Mouse (Mus musculus): ENCODE measurements at regions not wholly inside any gene's neighbourhood (a gene's known extent, or its start where the extent isn't known, plus 50 kb on each side); places are given as distances from the start of the nearest gene placed in this dataset.

DNA sequence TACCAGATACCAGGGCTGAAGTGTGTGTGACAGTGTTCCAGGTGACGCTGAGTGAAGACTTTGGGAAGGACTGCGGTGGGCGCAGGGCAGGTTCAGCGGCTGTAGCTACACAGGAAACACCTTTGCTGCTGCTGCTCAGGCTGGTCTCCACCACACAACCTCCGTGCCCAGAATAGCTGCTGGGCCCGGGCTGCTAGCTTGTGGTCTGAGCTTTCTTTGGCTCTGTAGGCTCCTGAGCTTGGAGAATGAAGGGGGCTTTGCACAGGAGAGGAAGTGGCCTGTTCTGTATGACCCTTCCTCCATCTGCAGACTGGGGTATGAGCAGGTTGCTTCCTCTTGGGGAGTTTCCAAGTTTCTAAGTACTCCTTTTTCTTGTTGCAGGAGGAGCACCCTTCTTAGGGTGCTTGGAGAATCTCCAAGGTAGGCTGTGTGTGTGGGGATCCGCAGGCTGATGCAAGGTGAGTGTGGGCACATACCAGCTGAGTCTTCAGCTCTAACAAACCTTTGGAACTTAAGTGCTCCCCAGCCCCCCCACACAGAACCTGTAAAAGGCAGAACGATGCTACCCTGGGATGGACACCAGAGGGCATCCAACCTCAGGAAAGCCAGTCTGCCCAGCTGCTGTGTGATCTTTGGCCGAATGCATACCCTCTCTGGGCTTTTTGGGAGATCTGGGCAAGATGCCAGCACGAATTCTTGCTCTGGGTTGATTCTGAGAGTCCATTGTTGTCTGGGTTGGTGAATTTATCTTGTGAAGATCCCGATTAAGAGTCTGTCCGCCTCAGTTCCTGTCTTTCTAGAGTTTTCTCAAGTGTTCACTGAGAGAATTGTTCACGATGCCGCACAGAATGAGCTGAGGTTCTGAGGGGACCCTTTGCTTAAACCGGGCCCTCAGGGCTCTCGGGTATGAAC lies 136.6 kb downstream of the Mn1 start:
- DNase-seq, result no peak

DNA sequence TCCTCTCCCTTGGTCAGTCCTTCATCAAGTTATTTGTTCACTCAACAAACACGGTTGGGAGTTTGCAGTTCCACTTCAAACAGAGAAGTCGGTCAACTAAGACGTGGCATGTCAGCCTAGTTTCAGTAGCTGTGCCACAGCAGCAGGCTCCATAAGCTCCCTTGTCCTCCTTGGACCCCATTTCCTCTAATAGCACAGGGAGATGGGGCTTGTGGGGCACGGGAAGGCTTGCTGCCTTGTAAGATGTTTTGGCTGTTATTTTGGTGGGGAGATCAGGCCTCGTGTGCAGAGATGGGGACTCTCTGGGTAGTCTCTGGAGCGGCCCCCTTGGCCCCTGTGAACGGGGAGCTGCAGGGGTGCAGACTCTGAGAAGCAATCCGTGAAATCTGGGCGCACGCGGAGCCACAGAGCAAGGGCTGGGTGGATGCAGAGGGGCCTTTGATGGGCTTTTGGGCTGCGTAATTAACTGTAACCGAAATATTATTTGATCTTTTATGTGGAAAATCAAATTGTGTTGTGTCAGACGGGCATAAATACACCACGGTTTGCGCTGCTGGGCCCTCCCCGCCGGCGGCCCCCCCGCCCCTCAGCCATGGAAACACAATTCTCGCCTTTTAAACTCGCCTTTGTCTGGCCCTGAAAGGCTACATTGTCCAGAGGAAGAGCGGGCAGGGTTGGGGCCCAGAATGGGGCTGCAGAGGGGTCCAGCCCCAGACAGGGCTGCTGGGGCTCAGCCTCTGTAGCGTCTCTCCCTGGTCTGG lies 137.6 kb downstream of the Mn1 start:
- no peak for DNase-seq

DNA sequence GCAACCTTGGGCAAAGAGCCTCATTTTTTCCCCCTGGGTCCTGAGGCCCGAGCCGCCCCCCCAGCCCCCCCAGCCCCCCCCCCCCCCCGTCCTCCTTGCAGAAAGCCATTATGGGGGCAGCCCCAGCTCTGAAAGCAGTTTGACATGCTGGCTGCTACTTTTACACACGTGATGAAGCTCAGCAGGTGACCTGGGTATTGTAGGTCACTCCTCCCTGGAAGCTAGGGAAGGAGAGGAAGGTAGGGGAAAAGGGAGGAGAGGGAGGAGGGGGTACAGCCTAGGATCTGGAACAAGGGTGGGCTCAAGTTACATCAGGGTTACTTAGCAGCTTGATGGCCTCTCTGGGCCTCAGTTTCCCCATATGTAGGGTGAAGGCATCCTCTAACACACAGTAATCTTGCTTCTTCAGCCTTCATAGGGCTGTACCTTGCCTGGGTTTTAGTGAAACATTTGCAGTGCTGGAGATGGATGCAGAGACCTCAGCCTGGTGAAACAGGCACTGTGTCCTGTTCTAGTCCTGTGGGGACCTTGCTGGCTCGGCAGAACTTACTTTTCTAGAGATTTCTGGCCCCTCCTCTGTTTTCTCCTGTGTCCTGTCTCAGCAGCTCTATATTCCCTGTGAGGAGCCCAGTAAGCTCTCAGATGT lies 138.3 kb downstream of the Mn1 start:
- DNase-seq, result no peak

DNA sequence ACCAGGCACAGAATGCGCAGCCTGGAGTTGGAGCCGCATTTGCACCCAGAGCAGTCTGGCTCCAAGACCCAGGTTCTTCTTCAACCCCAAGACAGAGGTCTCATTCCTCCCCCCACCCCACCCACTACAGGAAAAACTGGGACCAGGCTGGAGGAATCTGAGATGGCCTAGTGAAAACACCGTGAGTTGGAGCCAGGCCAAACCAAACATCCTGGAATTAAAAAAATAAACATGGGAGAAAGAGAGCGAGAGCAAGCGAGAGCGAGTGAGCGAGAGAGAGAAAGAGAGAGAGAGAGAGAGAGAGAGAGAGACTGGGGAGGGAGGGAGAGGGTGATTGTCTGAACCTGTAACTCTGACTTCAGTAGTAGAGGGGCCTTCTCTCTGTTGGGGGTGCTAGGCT lies 138.8 kb downstream of the Mn1 start:
- DNase-seq, result no peak

DNA sequence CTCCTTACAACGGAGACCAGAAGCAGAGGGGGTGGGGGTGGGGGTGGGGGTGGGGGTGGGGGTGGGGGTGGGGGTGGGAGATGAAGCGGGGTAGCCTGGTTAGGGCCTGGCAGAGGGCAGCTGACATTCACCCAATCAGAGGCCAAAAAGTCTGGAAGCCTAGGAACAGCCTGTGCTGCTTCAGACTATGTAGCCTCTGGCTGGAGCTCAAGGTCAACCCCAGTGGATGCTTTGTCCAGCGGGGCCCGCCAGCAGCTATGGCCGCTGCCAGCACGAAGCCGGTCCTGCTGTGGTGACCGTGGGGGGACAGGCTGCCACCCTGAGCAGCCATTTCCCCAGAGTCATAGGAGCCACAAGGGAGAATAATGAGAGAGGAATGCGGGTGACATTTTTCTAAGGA lies 143.3 kb downstream of the Mn1 start:
- DNase-seq, result no peak

DNA sequence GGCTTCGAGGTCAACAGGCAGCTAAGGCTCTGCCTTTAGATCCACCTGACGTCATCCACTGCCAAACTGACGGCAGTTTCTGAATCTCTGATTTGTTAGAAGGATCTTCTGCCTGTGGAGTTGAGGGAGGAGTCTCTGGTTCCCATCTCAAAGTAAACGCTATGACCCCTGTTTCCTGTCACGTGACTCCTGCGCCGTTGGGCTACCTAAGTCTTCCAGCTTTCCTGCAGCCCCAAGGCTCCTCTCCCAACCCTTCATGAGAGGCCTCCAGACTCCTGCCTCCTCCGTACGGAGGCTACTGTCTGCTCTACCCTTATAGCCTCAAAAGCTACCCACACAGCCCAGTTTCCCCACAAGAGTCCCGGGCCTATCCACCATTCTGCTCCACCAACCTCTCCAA lies 144.1 kb downstream of the Mn1 start:
- DNase-seq, result no peak

DNA sequence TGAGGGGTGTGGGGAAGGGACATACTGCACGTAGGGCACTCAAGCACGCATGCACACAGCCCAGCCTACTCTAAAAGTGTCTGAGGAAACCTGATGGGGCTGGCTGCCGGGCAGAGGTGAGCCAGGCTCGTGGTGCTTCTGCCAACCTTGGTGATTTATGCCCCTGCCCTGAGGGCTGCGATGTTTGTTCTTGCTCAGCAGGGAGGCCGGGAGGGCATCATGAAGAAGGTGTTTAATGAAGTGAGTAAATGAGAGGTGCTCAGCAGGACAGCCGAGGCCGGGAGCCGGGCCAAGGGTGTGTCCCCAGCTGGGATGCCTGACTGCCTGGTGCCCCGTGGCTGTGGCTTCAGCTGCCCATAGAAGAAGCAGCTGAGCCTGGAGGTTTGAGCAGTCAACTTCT lies 153.7 kb downstream of the Mn1 start:
- DNase-seq, result peak; percentile 17

DNA sequence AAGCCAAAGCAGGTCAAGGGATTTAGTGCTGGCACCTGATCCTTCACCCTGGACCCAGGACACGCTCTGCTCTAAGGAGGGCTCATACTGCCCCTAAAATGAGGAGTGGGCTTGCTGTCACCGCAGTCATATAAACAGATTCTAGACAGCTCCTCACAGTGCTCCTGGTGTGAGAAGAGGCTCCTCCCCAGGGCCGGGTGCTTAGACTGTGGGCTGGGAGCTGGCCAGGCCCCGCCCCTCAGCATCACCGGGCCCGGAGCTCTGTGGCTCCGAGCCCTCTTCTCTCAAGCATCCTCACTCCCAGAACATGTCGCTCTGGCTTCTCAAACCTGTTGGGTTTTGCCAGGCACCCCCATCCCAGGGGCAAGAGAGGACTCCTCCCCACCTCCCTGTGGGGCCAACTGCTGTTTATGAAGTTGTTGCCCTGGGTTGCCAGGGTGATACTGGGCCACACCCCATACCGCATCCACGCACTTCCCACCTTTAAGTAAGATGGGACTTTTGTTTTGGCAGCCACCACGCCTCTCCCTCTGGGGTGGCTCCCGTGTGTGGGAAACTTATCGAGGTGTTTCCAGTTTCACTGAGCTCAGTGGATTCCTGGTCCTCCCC lies 156.2 kb downstream of the Mn1 start:
- DNase-seq, result no peak

DNA sequence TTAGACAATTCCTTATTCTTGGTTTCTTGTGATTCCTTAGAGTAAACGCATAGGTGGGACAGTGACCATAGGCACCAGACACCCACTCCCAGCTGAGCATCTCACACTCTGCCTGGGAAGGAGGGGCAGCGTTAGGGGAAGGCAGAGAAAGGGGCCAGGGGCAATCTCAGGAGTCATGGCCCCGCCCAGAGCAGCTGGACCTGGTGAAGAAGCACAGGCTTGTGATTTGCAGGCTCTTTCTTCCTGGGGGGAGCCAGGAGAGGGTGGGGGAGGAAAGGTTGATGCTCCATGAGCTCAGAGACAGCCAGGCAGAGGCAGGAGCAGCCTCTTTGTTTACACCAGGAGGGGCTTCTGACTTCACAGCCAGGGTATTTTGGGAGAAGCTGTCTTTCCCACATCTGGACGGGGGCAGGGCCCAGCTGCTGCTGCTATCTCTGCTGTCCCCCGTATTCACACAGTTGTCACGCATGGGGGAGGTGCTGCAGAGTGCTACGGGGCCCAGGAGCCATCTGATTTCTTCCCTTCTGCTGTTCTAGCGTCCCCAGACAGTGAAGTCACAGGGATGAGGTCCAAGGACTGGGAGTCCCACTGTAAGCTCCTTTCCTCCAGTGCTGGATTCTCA lies 157.2 kb downstream of the Mn1 start:
- DNase-seq, result no peak

DNA sequence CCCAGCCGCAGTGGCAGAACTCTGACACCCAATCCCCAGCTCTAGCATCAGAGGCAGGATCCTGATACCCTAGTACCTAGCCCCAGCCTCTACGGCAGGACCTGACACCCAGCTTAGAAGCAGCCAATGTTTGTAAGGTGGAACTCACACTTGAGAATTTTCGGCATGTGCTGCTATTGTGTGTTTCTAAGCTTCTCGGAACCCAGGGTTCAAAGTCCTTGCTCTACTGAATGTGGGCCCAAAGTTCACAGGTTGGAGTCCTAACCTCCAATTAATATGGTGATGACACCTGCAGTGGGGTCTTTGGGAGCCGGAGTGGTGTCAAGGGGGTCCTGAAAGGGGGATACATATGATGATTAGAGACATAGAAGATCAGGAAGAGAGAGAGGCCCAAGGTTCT lies 158.2 kb downstream of the Mn1 start:
- peak; percentile 15 for DNase-seq

DNA sequence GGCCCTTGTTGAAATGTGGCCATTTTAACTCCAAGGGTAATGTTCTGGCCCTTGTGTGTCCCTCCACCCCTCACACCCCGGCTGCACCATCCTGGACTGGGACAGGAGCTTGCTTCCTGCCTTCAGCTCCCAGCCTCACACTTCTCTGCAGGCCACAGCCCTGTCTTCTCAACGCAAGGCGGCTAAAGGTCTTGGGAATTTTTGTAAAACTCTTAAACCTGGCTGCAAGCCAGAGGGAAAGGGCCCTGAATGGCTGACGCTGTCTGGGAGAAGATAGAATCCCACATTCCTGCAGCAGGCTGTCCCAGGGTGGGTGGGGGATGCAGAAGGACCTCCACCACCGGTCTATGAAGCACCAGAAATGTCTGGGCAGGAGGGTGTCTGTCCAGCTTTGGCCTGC lies 156.3 kb upstream of the Gm26897 start:
- no peak for DNase-seq

DNA sequence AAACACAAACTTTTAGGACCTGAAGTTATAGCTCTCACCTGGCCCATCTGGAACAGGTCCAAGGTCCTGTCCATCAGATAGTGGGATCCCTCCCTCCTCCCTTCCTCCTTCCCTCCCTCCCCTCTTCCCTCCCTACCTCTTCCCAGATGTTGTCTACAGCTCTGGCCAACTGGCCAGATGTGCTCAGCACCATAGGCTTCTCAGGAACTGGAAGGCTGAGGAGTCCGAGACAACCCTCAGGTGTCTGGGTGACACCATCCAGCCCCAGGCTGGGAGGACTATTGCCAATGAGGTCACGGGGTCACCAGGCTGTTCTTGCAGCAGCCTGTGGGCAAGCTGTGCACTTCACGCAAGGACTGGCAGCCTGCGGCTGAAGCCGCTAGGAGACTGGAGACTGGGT lies 155.6 kb upstream of the Gm26897 start:
- DNase-seq, result no peak

DNA sequence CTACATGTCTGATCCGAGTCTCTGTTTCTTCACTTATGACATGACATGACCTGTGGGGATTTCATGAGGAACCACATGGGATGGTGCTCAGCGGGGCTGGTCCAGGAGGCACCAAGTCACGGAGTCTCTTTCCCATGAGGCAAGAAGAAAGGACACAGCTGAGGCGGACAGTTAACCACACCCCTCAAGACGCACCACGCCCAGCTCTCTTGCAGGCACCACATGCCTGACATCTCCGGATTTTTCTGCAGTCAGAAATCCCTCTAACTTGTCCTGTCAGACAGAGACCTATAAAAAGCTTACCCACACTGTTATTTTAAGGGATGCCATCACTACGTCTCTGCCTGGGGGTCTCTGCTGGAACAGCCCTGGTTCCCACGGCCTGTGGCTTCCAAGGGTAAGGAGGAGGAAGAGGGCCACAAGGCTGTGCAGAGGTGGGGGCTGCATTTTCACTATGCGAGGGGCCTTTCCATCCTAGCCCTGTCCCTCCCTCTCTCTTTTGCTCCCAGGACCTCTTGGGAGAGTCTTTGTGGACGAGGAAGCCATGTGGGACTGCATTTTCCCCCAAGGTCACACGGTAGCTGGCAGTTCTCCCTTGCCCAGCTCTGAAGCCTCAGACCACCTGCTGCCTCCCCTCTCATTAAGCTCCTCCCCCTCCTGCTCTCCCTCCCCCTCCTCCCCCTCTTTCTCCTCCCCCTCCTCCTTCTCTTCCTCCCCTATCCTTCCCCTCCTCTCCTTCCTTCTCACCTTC lies 154.6 kb upstream of the Gm26897 start:
- no peak for DNase-seq

DNA sequence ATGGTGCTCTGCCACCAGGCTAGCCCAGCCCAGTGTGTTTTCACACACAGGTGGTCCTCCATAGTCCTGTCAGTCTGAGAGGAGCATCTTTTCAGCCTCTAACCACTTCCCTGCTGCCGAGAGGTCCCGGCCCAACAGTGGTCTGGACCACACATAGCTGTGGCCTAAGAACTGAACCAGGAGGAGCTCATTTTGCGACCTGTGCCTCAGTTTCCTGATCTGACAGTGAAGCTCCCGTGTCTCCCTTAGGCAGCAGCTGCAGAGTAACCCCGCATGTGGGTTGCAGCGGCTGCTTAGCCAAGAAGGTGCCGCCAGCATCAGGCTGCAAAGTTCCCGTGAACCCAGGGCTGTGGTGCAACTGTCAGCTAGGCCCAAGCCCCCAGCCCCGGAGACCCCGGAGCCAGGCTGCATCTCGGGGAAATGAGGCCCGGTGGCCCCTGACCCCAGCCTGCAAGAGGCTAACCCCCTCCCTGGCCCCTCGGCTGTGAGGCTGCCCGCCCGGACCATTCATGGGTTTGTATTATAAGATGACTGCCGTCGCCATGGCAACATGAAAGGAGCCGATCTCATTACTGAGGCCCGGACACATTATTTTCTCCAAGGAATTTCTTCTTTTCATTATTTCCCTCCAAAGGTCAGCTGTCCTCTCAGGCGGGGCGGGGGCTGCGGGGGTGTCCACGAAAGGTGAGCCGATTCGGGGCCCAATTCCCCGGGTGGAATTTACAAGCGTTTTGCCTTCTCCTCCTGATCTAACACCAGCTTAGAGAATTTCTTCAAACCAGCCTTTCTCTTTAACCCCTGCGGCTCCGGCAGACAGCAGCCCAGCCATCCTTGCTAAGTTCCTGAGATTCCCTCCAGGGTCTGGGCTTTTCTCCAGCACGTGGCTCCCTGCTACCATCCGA lies 152.6 kb upstream of the Gm26897 start:
- DNase-seq, result no peak

DNA sequence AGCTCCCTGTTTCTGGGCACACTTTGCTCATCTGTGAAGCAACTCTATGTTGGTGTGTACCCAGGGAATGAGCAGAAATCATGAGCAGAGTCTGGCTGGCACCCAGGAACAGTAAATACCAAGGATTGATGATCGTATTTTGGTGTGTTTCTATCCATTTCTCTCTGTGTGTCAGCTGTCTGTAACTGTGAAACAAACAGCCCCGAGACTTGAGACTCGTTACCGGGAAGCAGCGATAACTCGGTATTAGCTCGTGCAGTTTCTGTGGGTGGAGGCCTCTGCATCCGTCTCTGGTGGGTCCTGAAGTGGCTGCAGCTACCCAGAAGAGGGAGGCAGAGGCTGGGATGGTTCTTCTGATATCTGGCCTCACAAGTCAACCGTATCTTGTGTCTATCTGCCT lies 151.7 kb upstream of the Gm26897 start:
- no peak for DNase-seq

DNA sequence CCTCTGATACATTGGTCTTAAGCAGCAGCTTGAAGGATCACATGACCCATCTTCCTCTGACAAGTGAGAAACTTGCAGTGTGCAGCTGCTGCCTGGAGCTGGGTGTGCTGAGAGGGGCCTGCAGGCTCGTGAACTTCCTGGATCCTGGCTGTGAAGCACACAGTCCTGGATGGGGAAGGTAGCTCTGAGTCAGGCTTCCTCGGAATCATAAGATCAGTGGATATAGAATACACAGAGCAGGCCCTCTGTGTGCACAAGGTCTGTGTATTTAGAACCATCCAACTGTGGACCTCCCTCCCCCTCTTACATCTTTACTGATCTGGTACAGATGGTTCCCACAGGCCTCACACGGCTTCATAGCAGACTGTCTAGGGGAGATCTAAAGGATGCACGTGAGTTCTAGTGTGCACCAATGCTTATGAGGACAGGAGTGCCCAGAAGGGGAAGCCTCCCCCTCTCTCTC lies 143.1 kb upstream of the Gm26897 start:
- DNase-seq, result no peak

DNA sequence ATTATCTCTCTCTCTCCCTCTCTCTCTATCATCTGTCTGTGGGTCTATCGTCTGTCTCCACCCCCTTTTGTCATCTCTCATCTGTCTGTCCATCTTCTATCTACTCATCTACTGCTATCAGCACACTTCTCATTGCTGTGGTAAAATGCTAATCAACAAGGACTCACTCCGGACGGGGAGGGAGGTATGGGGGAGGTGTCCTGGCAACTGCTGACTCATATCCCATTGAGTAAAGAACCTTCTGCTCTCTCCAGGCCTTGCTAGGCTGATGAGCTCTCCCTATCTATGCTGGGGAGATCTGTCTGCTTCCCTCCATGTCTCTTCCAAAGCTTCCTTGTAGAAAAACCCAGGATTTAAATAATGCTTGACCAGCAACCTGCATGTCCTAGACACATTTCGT lies 140.9 kb upstream of the Gm26897 start:
- DNase-seq, result no peak

DNA sequence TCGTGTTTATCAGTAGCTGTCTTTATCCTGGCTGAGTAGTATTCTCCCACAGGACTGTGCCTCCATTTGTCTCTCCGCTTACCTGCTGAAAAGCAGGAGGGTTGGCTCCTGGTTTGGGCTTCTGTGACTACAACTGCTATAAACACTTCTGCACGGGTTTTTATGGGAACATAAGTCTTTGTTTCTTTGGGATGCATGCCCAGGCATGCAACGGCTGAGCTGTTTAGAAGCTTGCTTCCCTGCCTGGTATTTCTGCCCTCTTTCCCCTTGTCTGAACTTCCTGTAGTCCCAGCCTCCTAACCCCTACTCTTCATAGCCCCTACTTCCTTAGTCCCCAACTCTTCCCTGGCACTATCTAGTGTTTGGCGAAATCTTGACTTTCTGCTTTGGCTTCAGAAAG lies 139.6 kb upstream of the Gm26897 start:
- DNase-seq, result no peak

DNA sequence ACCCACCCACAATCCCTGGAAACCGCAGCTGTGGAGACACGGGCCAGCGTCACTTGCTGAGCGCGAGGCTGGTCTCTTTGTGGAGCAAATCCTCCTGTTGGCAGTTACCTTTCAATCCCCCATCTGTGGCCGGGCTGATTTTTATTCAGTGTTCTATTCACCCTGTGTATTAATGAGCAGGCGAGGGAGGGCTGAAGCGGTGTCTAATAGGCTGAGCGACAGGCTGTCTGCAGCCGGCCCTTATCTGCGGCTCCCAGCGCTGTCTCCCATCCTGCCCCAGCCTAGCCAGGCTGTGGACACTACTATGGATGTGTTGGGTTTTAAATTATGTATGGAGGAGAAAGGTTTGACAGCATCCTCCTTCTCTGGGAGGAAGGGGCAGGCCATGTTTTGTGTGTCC lies 138.3 kb upstream of the Gm26897 start:
- DNase-seq, result no peak

DNA sequence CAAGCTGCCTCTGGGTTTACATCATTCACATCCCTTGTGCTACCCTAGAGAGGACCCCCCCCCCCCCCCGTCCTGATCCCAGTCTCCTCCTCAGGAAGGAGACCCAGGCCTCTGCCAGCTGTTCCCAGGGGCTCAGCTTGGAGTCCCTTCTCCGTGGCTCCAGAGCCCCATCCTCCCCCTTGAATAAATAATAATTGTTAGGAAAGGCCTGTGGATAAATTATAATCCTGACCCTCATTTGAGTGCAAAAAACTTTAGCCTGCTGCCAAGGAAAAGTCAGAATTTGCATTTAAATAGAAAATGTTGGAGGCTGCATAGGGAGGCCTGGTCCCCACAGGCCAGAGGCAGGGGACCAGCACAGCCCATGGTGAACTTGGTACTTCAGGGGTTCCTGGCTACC lies 136.0 kb upstream of the Gm26897 start:
- DNase-seq, result no peak

All from kidney, adult 11 months (tissue).